ENCODE assay signal across 10 mouse cellular contexts in the genomic region with DNA sequence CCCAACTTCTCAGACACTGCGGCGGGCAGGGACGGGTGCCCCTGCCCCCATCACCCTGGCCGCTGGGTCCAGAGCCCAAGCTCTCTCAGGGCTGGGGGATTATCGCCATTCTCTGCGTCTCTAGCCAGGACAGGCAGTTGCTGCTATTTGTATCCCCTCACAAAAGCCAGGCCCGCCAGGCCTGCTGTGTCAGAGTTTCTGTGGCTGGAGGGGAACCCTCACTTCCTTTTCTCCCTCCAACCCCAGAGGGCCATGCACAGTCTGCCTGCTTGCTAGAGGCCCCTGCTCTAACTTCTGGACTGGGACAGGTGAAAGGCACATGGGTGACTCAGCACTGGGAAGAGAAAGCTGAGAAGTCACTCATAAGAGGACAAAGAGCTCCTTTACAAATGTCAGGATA. TPM values are rescaled to one million over a fixed set of nuclear protein-coding genes. Genes with fewer than 3 reads are reported as not detected.
DNase-seq lines count a peak whose midpoint lies in the region; ATAC-seq and TF ChIP-seq lines count a peak whose summit lies in the region.
"Had no signal": no experiment of that assay in that cellular context is flagged by ENCODE, and none has a peak within 500 bp of the region (broad histone marks: within the 10 kb centered on the region; RNA-seq: fewer than 3 reads in every experiment).

No protein-coding gene starts in this region.

- intact Hi-C loops in heart, adult 2 months (cut with DNase I): no loop called here

- H3K4me3 ChIP-seq in heart, embryonic 10.5 days: peak overlapping the region; percentile 49
- H3K4me3 ChIP-seq in heart, adult 2 months: no peak overlapping the region
- H3K4me3 ChIP-seq in stomach, embryonic 14.5 days (ENCODE audit: low read depth, low read length): no peak overlapping the region
- no peak overlapping the region for H3K4me3 ChIP-seq in stomach, postnatal 0 days (ENCODE audit: low read depth, low read length)
- H3K4me3 ChIP-seq in liver, embryonic 11.5 days (ENCODE audit: low read depth, low read length): 0 out of 2 replicates have a peak overlapping the region, but pooled peaks have one; percentile 8
- no peak overlapping the region for H3K4me3 ChIP-seq in stomach, embryonic 15.5 days (replicated peaks)

- no peak for ATAC-seq in stomach, embryonic 14.5 days (ENCODE audit: insufficient number of reproducible peaks, insufficient read depth, low FRiP score, low read depth)
- ATAC-seq in stomach, postnatal 0 days (ENCODE audit: low FRiP score, low TSS enrichment): no peak
- no peak for ATAC-seq in liver, embryonic 11.5 days (replicated peaks; ENCODE audit: low FRiP score)
- no peak for ATAC-seq in stomach, embryonic 15.5 days (ENCODE audit: insufficient read depth, low FRiP score, low read depth)

- peaks cover 85% of the 10 kb centered on the region for H3K27me3 ChIP-seq in heart, embryonic 10.5 days (ENCODE audit: insufficient read depth, poor library complexity, severe bottlenecking)
- H3K27me3 ChIP-seq in heart, adult 2 months (ENCODE audit: control insufficient read depth, insufficient read depth, low read length): peaks cover 19% of the 10 kb centered on the region
- H3K27me3 ChIP-seq in stomach, embryonic 14.5 days (ENCODE audit: control insufficient read depth, insufficient read depth, low read length): peaks cover 21% of the 10 kb centered on the region
- H3K27me3 ChIP-seq in stomach, postnatal 0 days (ENCODE audit: control insufficient read depth, insufficient read depth, low read length): peaks cover 13% of the 10 kb centered on the region
- peaks cover 67% of the 10 kb centered on the region for H3K27me3 ChIP-seq in liver, embryonic 11.5 days (replicated peaks; ENCODE audit: control insufficient read depth, insufficient read depth, low read length)
- peaks cover 54% of the 10 kb centered on the region for H3K27me3 ChIP-seq in stomach, embryonic 15.5 days (replicated peaks)

- no peak for TF ChIP-seq EP300 in heart, adult 2 months (IDR thresholded peaks at IDR 0.05; ENCODE audit: insufficient read depth, low read depth, low read length)
- no peak for TF ChIP-seq EP300 in stomach, postnatal 0 days (optimal IDR thresholded peaks at IDR 0.05)

- peak overlapping the region; percentile 64; the same call in 1 of the 2 replicates for H3K27ac ChIP-seq in heart, embryonic 10.5 days
- no peak overlapping the region for H3K27ac ChIP-seq in heart, adult 2 months
- no peak overlapping the region for H3K27ac ChIP-seq in stomach, embryonic 14.5 days (ENCODE audit: low read length)
- no peak overlapping the region for H3K27ac ChIP-seq in stomach, postnatal 0 days (replicated peaks)
- no peak overlapping the region for H3K27ac ChIP-seq in liver, embryonic 11.5 days (ENCODE audit: low read depth, low read length)
- H3K27ac ChIP-seq in stomach, embryonic 15.5 days: no peak overlapping the region

- no peaks in the 10 kb centered on the region for H3K36me3 ChIP-seq in heart, embryonic 10.5 days
- no peaks in the 10 kb centered on the region for H3K36me3 ChIP-seq in heart, adult 2 months (ENCODE audit: control insufficient read depth, insufficient read depth, low read length)
- no peaks in the 10 kb centered on the region for H3K36me3 ChIP-seq in stomach, embryonic 14.5 days (ENCODE audit: control insufficient read depth, insufficient read depth, low read length)
- H3K36me3 ChIP-seq in stomach, postnatal 0 days (ENCODE audit: control insufficient read depth, insufficient read depth, low read length): no peaks in the 10 kb centered on the region
- H3K36me3 ChIP-seq in liver, embryonic 11.5 days (ENCODE audit: control insufficient read depth, insufficient read depth, low read length): no peaks in the 10 kb centered on the region
- no peaks in the 10 kb centered on the region for H3K36me3 ChIP-seq in stomach, embryonic 15.5 days

- no peak for TF ChIP-seq POLR2A in heart, adult 2 months (IDR thresholded peaks at IDR 0.05; ENCODE audit: insufficient read depth, low read depth, low read length)

- no peaks in the 10 kb centered on the region for H3K79me2 ChIP-seq in heart, adult 2 months (replicated peaks; ENCODE audit: control insufficient read depth, insufficient read depth, low read length)

- H3K4me1 ChIP-seq in heart, embryonic 10.5 days: peaks cover 57% of the 10 kb centered on the region
- no peaks in the 10 kb centered on the region for H3K4me1 ChIP-seq in heart, adult 2 months (ENCODE audit: control insufficient read depth, insufficient read depth, low read length)
- H3K4me1 ChIP-seq in stomach, embryonic 14.5 days (ENCODE audit: control insufficient read depth, insufficient read depth, low read length): peaks cover 22% of the 10 kb centered on the region
- H3K4me1 ChIP-seq in stomach, postnatal 0 days (replicated peaks; ENCODE audit: control insufficient read depth, insufficient read depth): no peaks in the 10 kb centered on the region
- H3K4me1 ChIP-seq in liver, embryonic 11.5 days (replicated peaks; ENCODE audit: control insufficient read depth, insufficient read depth, low read length): peaks cover 6% of the 10 kb centered on the region
- peaks cover 31% of the 10 kb centered on the region for H3K4me1 ChIP-seq in stomach, embryonic 15.5 days

- no peak overlapping the region for H3K9ac ChIP-seq in heart, adult 2 months (ENCODE audit: low read depth, low read length)
- peak overlapping the region; percentile 15; the same call in 1 of the 2 replicates for H3K9ac ChIP-seq in stomach, embryonic 14.5 days (replicated peaks; ENCODE audit: low read depth, low read length)
- H3K9ac ChIP-seq in stomach, postnatal 0 days (ENCODE audit: low read length): no peak overlapping the region
- H3K9ac ChIP-seq in liver, embryonic 11.5 days (ENCODE audit: low read depth, low read length): no peak overlapping the region
- H3K9ac ChIP-seq in stomach, embryonic 15.5 days: no peak overlapping the region

- H3K4me2 ChIP-seq in stomach, embryonic 14.5 days (replicated peaks; ENCODE audit: low read depth, low read length): peak overlapping the region; percentile 34
- no peak overlapping the region for H3K4me2 ChIP-seq in stomach, postnatal 0 days (replicated peaks; ENCODE audit: low read depth)
- peak overlapping the region; percentile 45 for H3K4me2 ChIP-seq in liver, embryonic 11.5 days
- H3K4me2 ChIP-seq in stomach, embryonic 15.5 days: peak overlapping the region; percentile 35

- no peak for TF ChIP-seq CTCF in heart, adult 2 months (IDR thresholded peaks at IDR 0.05)
- TF ChIP-seq CTCF in stomach, postnatal 0 days (IDR thresholded peaks at IDR 0.05; ENCODE audit: low read depth): no peak

- 2% methylated on average over 7 of the region's 7 CpGs for WGBS in heart, embryonic 10.5 days
- WGBS in heart, adult 2 months: 12% methylated on average over 7 of the region's 7 CpGs
- WGBS in stomach, embryonic 14.5 days: 3% methylated on average over 7 of the region's 7 CpGs
- 7% methylated on average over 7 of the region's 7 CpGs for WGBS in stomach, postnatal 0 days
- WGBS in liver, embryonic 11.5 days: 8% methylated on average over 7 of the region's 7 CpGs
- WGBS in stomach, embryonic 15.5 days: 7% methylated on average over 7 of the region's 7 CpGs

- no peak for DNase-seq in heart, embryonic 10.5 days (ENCODE audit: low spot score)
- DNase-seq in heart, adult 2 months: no peak
- no peak for DNase-seq in stomach, postnatal 0 days (ENCODE audit: low spot score)
- DNase-seq in liver, embryonic 11.5 days (ENCODE audit: low spot score): no peak
- DNase-seq in left cerebral cortex, adult 18-20 months (ENCODE audit: low spot score in 2 of 2): no peak
- no peak for DNase-seq in cerebellum, adult 11 months
- DNase-seq: lung, adult 2 months; right cerebral cortex, adult 18-20 months had no signal

- H3K9me3 ChIP-seq in heart, embryonic 10.5 days: no peaks in the 10 kb centered on the region
- no peaks in the 10 kb centered on the region for H3K9me3 ChIP-seq in stomach, embryonic 14.5 days (ENCODE audit: control insufficient read depth, low read depth, low read length)
- H3K9me3 ChIP-seq in stomach, postnatal 0 days (ENCODE audit: control insufficient read depth, low read length): no peaks in the 10 kb centered on the region
- no peaks in the 10 kb centered on the region for H3K9me3 ChIP-seq in liver, embryonic 11.5 days (ENCODE audit: control insufficient read depth, low read length)
- H3K9me3 ChIP-seq in stomach, embryonic 15.5 days: no peaks in the 10 kb centered on the region

RNA-seq across cellular contexts. Expression of a gene that starts 4.1 kb away (rescaled TPM):
- 6.2 and 12.9 TPM in 2 replicates for polyA plus RNA-seq in heart, embryonic 10.5 days (2016; fragmentation: Nextera tagmentation; extraction: Ambion mirVana)
- total RNA-seq in heart, adult 2 months (2021): 1 to 10 TPM; 2.7 to 4.4 TPM
- polyA plus RNA-seq in heart, adult 2 months (2012; rRNA removed): 3.9 and 4.0 TPM in 2 replicates
- polyA plus RNA-seq in stomach, embryonic 14.5 days (2014; fragmentation: Nextera tagmentation; extraction: Ambion mirVana): 18.3 and 20.9 TPM in 2 replicates
- polyA plus RNA-seq in stomach, postnatal 0 days (2015; fragmentation: Nextera tagmentation; extraction: Ambion mirVana): 6.3 and 6.9 TPM in 2 replicates
- 4.9 and 5.2 TPM in 2 replicates for polyA plus RNA-seq in liver, embryonic 11.5 days (2014; fragmentation: Nextera tagmentation; extraction: Ambion mirVana)
- polyA plus RNA-seq in stomach, embryonic 15.5 days (2015; fragmentation: Nextera tagmentation; extraction: Ambion mirVana): 12.9 and 14.5 TPM in 2 replicates
- 10 to 100 TPM; 18.9 to 24.4 TPM for total RNA-seq in left cerebral cortex, adult 18-20 months (2021)

RNA-seq across cellular contexts. Expression of a gene that starts 26.1 kb away (rescaled TPM):
- 71.8 and 86.2 TPM in 2 replicates for polyA plus RNA-seq in heart, embryonic 10.5 days (2016; fragmentation: Nextera tagmentation; extraction: Ambion mirVana)
- total RNA-seq in heart, adult 2 months (2021): 10 to 100 TPM; 27.7 to 28.7 TPM
- polyA plus RNA-seq in heart, adult 2 months (2012; rRNA removed): 12.2 and 18.6 TPM in 2 replicates
- 84.6 and 86.0 TPM in 2 replicates for polyA plus RNA-seq in stomach, embryonic 14.5 days (2014; fragmentation: Nextera tagmentation; extraction: Ambion mirVana)
- 36.1 and 37.3 TPM in 2 replicates for polyA plus RNA-seq in stomach, postnatal 0 days (2015; fragmentation: Nextera tagmentation; extraction: Ambion mirVana)
- polyA plus RNA-seq in liver, embryonic 11.5 days (2014; fragmentation: Nextera tagmentation; extraction: Ambion mirVana): 106 and 107 TPM in 2 replicates
- polyA plus RNA-seq in stomach, embryonic 15.5 days (2015; fragmentation: Nextera tagmentation; extraction: Ambion mirVana): 76.1 and 78.3 TPM in 2 replicates
- total RNA-seq in left cerebral cortex, adult 18-20 months (2021): 10 to 100 TPM; 54.9 to 60.0 TPM

RNA-seq across cellular contexts. Expression of a gene that starts 51.2 kb away (rescaled TPM):
- 147 and 176 TPM in 2 replicates for polyA plus RNA-seq in heart, embryonic 10.5 days (2016; fragmentation: Nextera tagmentation; extraction: Ambion mirVana)
- under 1 TPM; 0.52 to 0.59 TPM for total RNA-seq in heart, adult 2 months (2021)
- 0.35 and 0.57 TPM in 2 replicates for polyA plus RNA-seq in heart, adult 2 months (2012; rRNA removed)
- polyA plus RNA-seq in stomach, embryonic 14.5 days (2014; fragmentation: Nextera tagmentation; extraction: Ambion mirVana): 121 and 125 TPM in 2 replicates
- polyA plus RNA-seq in stomach, postnatal 0 days (2015; fragmentation: Nextera tagmentation; extraction: Ambion mirVana): 26.9 and 34.9 TPM in 2 replicates
- 190 and 201 TPM in 2 replicates for polyA plus RNA-seq in liver, embryonic 11.5 days (2014; fragmentation: Nextera tagmentation; extraction: Ambion mirVana)
- 118 and 128 TPM in 2 replicates for polyA plus RNA-seq in stomach, embryonic 15.5 days (2015; fragmentation: Nextera tagmentation; extraction: Ambion mirVana)
- total RNA-seq in left cerebral cortex, adult 18-20 months (2021): 1 to 10 TPM in 1 of 2 experiments, under 1 TPM in 1; 0.96 to 1.8 TPM

RNA-seq across cellular contexts. Expression of a gene that starts 53.5 kb away (rescaled TPM):
- 11.6 and 12.7 TPM in 2 replicates for polyA plus RNA-seq in heart, embryonic 10.5 days (2016; fragmentation: Nextera tagmentation; extraction: Ambion mirVana)
- total RNA-seq in heart, adult 2 months (2021): 1 to 10 TPM; 6.1 to 8.4 TPM
- 5.9 and 7.5 TPM in 2 replicates for polyA plus RNA-seq in heart, adult 2 months (2012; rRNA removed)
- 5.0 and 6.0 TPM in 2 replicates for polyA plus RNA-seq in stomach, embryonic 14.5 days (2014; fragmentation: Nextera tagmentation; extraction: Ambion mirVana)
- polyA plus RNA-seq in stomach, postnatal 0 days (2015; fragmentation: Nextera tagmentation; extraction: Ambion mirVana): 6.1 and 6.9 TPM in 2 replicates
- polyA plus RNA-seq in liver, embryonic 11.5 days (2014; fragmentation: Nextera tagmentation; extraction: Ambion mirVana): 3.5 and 4.1 TPM in 2 replicates
- 11.3 and 13.8 TPM in 2 replicates for polyA plus RNA-seq in stomach, embryonic 15.5 days (2015; fragmentation: Nextera tagmentation; extraction: Ambion mirVana)
- 10 to 100 TPM; 17.5 to 19.3 TPM for total RNA-seq in left cerebral cortex, adult 18-20 months (2021)

Comparison
In these comparisons a context has a peak if more than half of its experiments do, and no peak if none do; other contexts are left out.
1. H3K4me3 ChIP-seq: peak in heart, embryonic 10.5 days (single experiment) and liver, embryonic 11.5 days (single experiment); none in heart, adult 2 months (single experiment), stomach, embryonic 14.5 days (single experiment), stomach, postnatal 0 days (single experiment) and stomach, embryonic 15.5 days (single experiment).
2. RNA of a gene that starts 51.2 kb away (polyA plus RNA-seq): 190 to 201 TPM in liver, embryonic 11.5 days, 147 to 176 TPM in heart, embryonic 10.5 days, 121 to 125 TPM in stomach, embryonic 14.5 days, 118 to 128 TPM in stomach, embryonic 15.5 days and 26.9 to 34.9 TPM in stomach, postnatal 0 days; 0.35 to 0.57 TPM in heart, adult 2 months; every median in the first group is over 10 times any median in the second.